Mouse (Mus musculus): Measurements from ENCODE around the gene Tmem59.

DNA sequence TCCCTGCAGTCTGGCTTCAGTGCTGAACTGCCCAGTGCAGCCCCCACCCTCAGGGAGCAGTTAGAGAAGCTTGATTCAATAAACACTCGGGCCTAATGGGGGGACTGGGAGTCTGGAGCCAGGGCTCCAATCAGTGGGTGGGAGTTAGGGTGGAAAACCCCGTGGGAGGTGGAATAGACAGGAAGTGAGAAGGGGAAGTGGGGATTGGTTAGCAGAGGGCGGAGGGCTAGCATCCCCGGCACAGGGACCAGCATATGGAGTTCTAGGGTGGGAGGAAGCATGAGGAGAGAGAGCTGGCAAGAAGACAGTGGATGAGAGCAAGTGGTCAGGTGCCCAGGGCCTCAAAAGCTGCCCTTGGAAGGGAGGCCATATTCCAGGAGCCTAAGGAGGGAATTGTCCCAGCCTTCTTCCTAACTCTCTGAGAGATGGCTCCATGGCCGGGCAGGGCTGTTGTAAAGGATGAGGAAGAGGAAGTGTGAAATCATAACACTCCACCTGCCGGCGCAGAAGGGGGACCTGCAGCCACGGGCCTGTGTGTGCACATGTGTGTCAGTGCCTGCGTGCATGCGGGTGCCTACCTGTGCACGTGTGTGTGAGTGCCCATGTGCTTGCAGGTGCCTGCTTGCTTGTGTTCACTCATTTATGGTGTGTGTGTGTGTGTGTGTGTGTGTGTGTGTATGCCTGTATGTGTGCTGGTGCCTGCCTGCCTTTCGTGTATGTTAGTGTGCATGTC lies 35.2 kb downstream of the Tmem59 start:
- no peak for TF ChIP-seq CTCF (IDR thresholded peaks at IDR 0.05; ENCODE audit: borderline replicate concordance, extremely low read depth, insufficient read depth, insufficient read length)
- no peak for TF ChIP-seq POLR2A (IDR thresholded peaks at IDR 0.05; ENCODE audit: borderline replicate concordance, extremely low read depth, insufficient read depth, insufficient read length, poor library complexity, severe bottlenecking)

All from brain, embryonic 14.5 days (tissue).